Mouse (Mus musculus): ENCODE measurements around the gene Brd9.

DNA sequence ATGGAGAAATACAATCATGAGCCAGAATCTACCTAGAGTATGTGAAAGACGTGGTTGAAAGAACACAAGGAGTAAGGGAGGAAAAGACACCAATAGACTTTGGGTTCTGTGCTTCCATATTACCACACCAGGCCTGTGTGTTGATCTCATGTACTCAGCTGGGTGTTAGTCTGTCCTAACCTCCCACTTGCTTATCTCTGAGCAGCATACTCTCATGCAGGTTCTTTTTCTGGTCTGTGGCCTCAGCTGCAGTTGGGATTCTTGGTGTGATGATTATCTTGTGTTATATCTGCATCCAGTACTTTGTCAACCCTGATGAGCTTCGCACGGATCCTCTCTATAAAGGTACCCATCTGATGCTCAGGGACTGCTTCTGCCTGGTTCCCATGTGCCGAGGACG lies 39.3 kb downstream of the Brd9 start:
- no peak for TF ChIP-seq CTCF (IDR thresholded peaks at IDR 0.05; ENCODE audit: low read depth, low read length)
- TF ChIP-seq POLR2A (IDR thresholded peaks at IDR 0.05; ENCODE audit: extremely low read depth, insufficient read depth, low read length): no peak

All from liver, adult 2 months (tissue).